Mouse (Mus musculus) left cerebral cortex, postnatal 4 days (tissue): Measurements from ENCODE around the gene Aloxe3. TPM values are rescaled to one million over a fixed set of nuclear protein-coding genes. Genes with fewer than 3 reads are reported as not detected.

Source experiments
- DNase-seq: peaks from one replicate; pipeline ENCODE4 v3.0.0-alpha.2; 2022
- intact Hi-C: fragments of 180-260 bp; cut with DNase I; formaldehyde crosslinking; loops from one replicate; pipeline ENCODE4 v1.15.1; 2025
- total RNA-seq, 2 experiments: library from RNA; stranded (reverse); gene quantifications; 2 replicates each; pipeline ENCODE4 v1.2.3; 2021

The Aloxe3 gene
- total RNA-seq, 2 experiments from 2014 or later: 10.8 to 13.1 TPM

- no peak for DNase-seq
- intact Hi-C loops: no loop called here
Measured at GRCm38 (mm10) chr11:69169313-69169712, 43.6 kb downstream of the Aloxe3 start.

- intact Hi-C loops: no loop called here
- peak; percentile 60 for DNase-seq
Measured at GRCm38 (mm10) chr11:69171626-69172025, 45.9 kb downstream of the Aloxe3 start.

DNA sequence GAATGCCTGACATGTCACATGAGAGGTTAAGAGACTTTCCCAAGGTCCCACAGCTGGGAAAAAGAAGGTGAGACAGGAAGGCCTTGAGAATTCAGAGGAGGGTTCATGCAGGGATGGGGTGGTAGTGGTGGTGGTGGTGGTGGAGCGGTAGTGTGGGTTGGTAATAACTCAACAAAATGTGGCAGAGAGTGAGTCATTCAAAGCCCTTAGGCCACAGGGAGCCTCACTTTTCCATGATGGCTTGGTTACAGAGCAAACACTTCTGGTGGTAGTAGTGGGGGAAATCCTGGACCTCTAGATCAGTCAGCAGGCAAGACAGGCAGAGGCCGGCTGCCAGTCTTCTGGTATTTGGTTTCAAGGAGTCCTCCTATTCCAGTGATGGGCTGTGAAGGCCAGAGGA, 46.9 kb downstream of the Aloxe3 start:
- DNase-seq: no peak
- intact Hi-C loops: no loop called here

GRCm38 (mm10) chr11:69174722-69175121, 49.0 kb downstream of the Aloxe3 start:
- DNase-seq: no peak
- intact Hi-C loops: no loop called here

GRCm38 (mm10) chr11:69178525-69178924, 52.8 kb downstream of the Aloxe3 start:
- intact Hi-C loops: no loop called here
- no peak for DNase-seq

DNA sequence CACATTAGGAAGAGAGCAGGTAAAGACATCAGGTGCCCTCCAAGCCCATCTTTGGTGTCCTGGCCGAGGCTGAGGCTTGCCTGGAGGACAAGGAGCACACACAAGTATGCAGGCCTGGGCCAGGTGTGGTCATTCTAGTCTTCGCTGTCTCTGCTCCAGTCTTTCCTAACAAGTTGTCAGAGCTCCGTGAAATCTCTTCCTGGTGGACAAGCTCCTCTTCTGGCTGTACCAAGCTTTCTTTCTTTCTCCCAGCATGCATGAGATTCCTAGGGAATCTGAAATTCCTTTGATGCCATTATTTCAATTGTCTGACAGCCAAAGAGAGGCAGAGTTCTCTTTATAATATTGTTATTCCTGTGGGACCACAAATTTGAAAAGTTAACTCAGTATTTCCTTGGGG, 53.8 kb downstream of the Aloxe3 start:
- no peak for DNase-seq
- intact Hi-C loops: no loop called here

- DNase-seq: no peak
Measured at GRCm38 (mm10) chr11:69180120-69180519, 54.4 kb downstream of the Aloxe3 start.

GRCm38 (mm10) chr11:69185031-69185430, 59.3 kb downstream of the Aloxe3 start:
- intact Hi-C loops: no loop called here
- DNase-seq: peak; percentile 16

More at GRCm38 (mm10) chr11:69180120-69180519, 54.4 kb downstream of the Aloxe3 start:
- intact Hi-C loops: no loop called here

GRCm38 (mm10) chr11:69185936-69186335, 60.2 kb downstream of the Aloxe3 start:
- no peak for DNase-seq
- intact Hi-C loops: no loop called here

DNA sequence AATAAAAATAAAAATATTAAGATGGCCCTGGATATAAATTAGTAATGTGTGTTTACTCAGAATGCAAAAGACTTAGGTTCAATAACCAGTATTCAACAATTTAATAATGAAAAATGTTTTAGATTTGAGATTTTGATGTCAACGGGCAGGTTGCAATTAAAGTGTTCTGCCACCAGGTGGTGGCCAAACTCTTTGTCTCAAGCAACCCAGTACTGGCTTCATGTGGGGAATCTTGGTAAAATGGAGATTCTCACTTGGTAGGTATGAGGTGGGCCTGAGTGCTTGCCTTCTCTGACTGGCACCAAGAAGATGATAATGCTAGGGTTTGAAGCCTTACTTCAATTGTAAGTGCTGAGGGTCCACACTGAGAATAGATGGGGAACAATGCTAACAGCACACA, 67.1 kb downstream of the Aloxe3 start:
- DNase-seq: peak; percentile 34
- intact Hi-C loops: loop anchor here (2.0 to 10.0 kb wide), 2 partner anchors 52 to 192 kb away; no protein-coding TSS in a partner anchor

- peak; percentile 15 for DNase-seq
- intact Hi-C loops: loop anchor here (10.0 kb wide), 1 partner anchor 188 kb away; no protein-coding TSS in a partner anchor
Measured at GRCm38 (mm10) chr11:69196766-69197165, 71.1 kb downstream of the Aloxe3 start.

GRCm38 (mm10) chr11:69197194-69197593, 71.5 kb downstream of the Aloxe3 start:
- intact Hi-C loops: loop anchor here (10.0 kb wide), 1 partner anchor 188 kb away; no protein-coding TSS in a partner anchor
- DNase-seq: no peak

GRCm38 (mm10) chr11:69197743-69198142, 72.0 kb downstream of the Aloxe3 start, which contains the start of gene Alox8:
TSS of gene Alox8 (minus strand) at chr11:69197843.
- intact Hi-C loops: loop anchor here (10.0 kb wide), 1 partner anchor 187 kb away; no protein-coding TSS in a partner anchor

More at GRCm38 (mm10) chr11:69197743-69198142, 72.0 kb downstream of the Aloxe3 start, which contains the start of gene Alox8:
- DNase-seq: no peak

Other genes with a start within 250 kb of the Aloxe3 start
- not detected for gene Rnf222, start 237.3 kb upstream of the Aloxe3 start, total RNA-seq
- 100 to 1,000 TPM; 866 to 875 TPM for gene Rpl26, start 224.3 kb upstream of the Aloxe3 start, total RNA-seq
- 1 to 10 TPM in 1 of 2 experiments, under 1 TPM in 1; 0.72 to 1.7 TPM for gene Odf4, start 198.8 kb upstream of the Aloxe3 start, total RNA-seq
- gene Arhgef15, start 168.4 kb upstream of the Aloxe3 start, total RNA-seq: 10 to 100 TPM; 17.6 to 19.9 TPM
- gene Slc25a35, start 157.8 kb upstream of the Aloxe3 start, total RNA-seq: 1 to 10 TPM; 1.1 to 2.0 TPM
- 10 to 100 TPM; 16.4 to 23.8 TPM for gene Rangrf, start 150.7 kb upstream of the Aloxe3 start, total RNA-seq
- gene Pfas, start 117.4 kb upstream of the Aloxe3 start, total RNA-seq: 10 to 100 TPM; 35.3 to 36.6 TPM
- 10 to 100 TPM; 60.8 to 64.7 TPM for gene Ctc1, start 110.0 kb upstream of the Aloxe3 start, total RNA-seq
- 1 to 10 TPM; 8.2 to 10.0 TPM for gene Aurkb, start 80.2 kb upstream of the Aloxe3 start, total RNA-seq
- 10 to 100 TPM; 23.8 to 25.2 TPM for gene Borcs6, start 66.2 kb upstream of the Aloxe3 start, total RNA-seq
- gene Tmem107, start 55.1 kb upstream of the Aloxe3 start, total RNA-seq: 10 to 100 TPM; 13.9 to 14.8 TPM
- 100 to 1,000 TPM; 579 to 594 TPM for gene Vamp2, start 37.4 kb upstream of the Aloxe3 start, total RNA-seq
- gene Per1, start 30.7 kb upstream of the Aloxe3 start, total RNA-seq: 10 to 100 TPM; 52.8 to 58.0 TPM
- gene Hes7, start 5.5 kb upstream of the Aloxe3 start, total RNA-seq: 1 to 10 TPM; 2.3 to 2.6 TPM
- gene 9130213A22Rik, start 3.3 kb upstream of the Aloxe3 start, total RNA-seq: 1 to 10 TPM; 1.2 to 1.7 TPM
- gene Alox12b, start 31.1 kb downstream of the Aloxe3 start, total RNA-seq: under 1 TPM; 0.16 to 0.18 TPM
- 1 to 10 TPM; 1.2 to 2.5 TPM for gene Alox8, start 71.9 kb downstream of the Aloxe3 start, total RNA-seq
- under 1 TPM; 0.52 to 0.87 TPM for gene Gucy2e, start 111.1 kb downstream of the Aloxe3 start, total RNA-seq
- gene Cntrob, start 197.9 kb downstream of the Aloxe3 start, total RNA-seq: 10 to 100 TPM; 23.9 to 25.2 TPM
- gene Trappc1, start 198.1 kb downstream of the Aloxe3 start, total RNA-seq: 10 to 100 TPM; 67.1 to 69.1 TPM
- 10 to 100 TPM in 1 of 2 experiments, 1 to 10 TPM in 1; 8.8 to 12.6 TPM for gene Kcnab3, start 200.4 kb downstream of the Aloxe3 start, total RNA-seq
- 10 to 100 TPM; 77.3 to 89.1 TPM for gene Rnf227, start 214.6 kb downstream of the Aloxe3 start, total RNA-seq
- gene Chd3, start 243.5 kb downstream of the Aloxe3 start, total RNA-seq: 100 to 1,000 TPM; 552 to 572 TPM